Mouse (Mus musculus): ENCODE results near the gene Pnpla8.
A peak's percentile ranks its signal among the peaks of the same experiment; 100 is the strongest.
"Not testable (repeated sequence)": the region's sequence is repeated elsewhere in the genome, so short reads cannot be mapped to it uniquely, and the experiment has no call there.

The Pnpla8 gene

DNA sequence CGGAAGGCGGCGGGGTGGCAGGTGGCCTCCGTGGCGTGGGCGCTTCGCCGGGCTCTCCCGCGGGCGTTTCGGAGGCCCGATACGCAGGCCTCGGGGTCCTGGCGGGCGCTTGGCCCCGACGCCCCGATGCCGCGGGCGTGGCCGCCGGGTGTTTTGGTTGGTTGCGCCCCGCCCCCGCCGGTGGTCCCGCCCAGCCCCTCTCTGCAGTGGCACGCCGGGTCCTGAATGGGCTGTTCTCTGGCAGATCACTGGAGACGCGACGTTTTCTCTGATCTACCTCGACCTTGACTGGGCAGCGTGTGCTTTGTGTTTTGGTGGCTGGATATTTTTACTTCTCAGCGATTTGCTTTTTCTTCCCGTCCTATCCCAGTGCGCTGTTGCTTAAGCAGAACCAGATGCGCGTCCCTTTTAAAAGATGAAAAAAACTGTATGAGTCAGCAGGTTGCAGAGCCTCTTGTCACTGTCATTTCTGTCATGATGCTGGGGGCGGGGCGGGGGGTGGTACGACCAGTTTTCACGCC lies 48.2 kb downstream of the Pnpla8 start:
- DNase-seq (ENCODE audit: low spot score in 2 of 2), result peak; percentile 76 to 78

- no peak for DNase-seq (ENCODE audit: low spot score in 2 of 2)
These were observed 53.1 kb downstream of the Pnpla8 start for GRCm38 (mm10) chr12:44274125-44274835.

DNA sequence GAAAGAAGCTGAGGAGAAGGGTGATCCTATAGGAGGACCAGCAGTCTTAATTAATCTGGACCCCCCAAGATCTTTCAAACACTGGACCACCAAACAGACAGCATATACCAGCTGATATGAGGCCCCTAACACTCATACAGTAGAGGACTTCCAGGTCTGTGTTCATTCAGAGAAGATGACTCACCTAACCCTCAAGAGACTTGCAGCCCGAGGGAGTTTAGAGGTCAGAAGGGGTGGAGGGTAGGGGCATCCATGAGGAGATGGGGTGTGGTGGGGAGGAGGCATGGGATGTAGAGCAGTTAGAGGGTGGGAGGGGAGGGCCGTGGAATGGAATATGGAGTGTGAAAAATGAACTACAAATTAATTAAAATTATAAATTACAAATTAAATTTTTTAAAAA lies 59.0 kb downstream of the Pnpla8 start:
- not testable (repeated sequence) for DNase-seq (ENCODE audit: low spot score in 2 of 2)

DNA sequence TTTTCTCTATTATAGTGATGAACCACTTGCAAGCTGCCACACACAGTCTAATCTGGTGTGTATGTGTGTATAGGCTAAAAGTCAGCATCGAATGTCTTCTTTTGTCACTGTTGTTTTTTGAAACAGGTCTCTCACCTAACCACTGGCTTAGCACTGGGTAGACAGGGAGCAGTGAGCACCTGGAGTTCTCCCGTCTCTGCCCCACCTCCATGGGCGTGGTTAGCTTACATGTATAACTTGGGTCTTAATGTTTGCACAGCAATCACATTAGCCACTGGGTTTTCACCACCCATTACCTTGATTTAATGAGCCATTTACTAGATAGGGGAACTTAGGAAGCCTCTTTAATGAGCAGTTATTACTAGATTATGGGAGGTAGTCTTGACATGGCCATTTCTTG lies 60.4 kb downstream of the Pnpla8 start:
- no peak for DNase-seq (ENCODE audit: low spot score in 2 of 2)

DNA sequence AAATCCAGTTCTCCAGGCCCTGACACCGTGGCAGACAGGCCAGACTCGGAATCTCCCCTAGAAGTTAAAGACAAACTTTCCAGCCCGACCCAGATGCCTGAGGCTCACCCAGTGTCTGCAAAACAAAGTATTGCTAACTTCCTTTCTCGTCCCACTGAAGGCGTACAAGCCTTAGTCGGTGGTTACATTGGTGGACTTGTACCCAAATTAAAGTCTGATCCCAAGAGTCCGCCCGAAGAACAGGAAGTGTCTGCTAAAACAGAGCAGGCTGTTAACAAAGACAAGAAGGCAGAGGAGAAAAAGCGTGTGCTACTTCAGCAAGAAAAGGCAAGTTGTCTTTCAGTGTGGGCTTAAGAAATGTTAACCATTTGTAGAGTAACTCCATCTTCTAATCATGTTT lies 62.2 kb downstream of the Pnpla8 start:
- DNase-seq (ENCODE audit: low spot score in 2 of 2), result no peak

DNA sequence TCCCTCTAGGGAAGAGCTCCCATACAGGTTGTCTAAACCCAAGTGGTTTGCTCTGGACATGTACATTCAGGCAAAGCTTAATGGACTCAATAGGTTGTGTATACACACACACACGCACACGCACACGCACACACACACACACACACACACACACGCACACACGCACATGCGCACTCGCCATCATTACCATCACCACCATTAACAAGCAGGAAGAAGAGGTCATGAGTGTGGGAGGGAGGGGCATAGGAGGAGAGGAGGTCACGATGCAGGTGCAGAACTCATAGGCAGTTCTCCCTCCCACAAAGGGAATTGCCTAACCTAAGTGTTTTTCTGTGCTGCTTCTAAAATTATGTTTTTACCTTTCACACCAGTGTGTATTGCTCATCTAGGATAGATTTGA lies 65.8 kb downstream of the Pnpla8 start:
- no peak for DNase-seq (ENCODE audit: low spot score in 2 of 2)

GRCm38 (mm10) chr12:44292281-44292680 lies 71.1 kb downstream of the Pnpla8 start:
- no peak for DNase-seq (ENCODE audit: low spot score in 2 of 2)

DNA sequence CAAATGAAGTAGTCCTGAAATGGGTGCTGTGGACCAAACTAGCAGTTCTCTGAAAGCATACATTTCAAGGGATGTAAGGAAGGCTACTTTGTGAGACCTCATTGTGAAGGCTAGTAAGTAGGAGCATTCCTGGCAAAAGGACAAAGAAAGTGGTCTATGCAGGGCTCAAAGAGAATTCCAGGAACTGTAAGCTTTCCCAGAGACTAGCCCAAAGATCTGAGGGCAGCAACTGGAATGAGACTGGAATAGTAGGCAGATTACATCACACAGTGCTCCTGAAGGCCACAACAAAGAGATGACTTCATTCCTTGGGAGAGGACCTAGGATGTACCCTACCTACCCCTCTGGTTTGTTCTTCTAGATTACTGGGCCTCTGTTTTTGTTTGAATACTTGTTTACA lies 79.6 kb downstream of the Pnpla8 start:
- DNase-seq (ENCODE audit: low spot score in 2 of 2), result no peak

- no peak for DNase-seq (ENCODE audit: low spot score in 2 of 2)
These were observed 82.8 kb downstream of the Pnpla8 start for GRCm38 (mm10) chr12:44304012-44304411.

DNA sequence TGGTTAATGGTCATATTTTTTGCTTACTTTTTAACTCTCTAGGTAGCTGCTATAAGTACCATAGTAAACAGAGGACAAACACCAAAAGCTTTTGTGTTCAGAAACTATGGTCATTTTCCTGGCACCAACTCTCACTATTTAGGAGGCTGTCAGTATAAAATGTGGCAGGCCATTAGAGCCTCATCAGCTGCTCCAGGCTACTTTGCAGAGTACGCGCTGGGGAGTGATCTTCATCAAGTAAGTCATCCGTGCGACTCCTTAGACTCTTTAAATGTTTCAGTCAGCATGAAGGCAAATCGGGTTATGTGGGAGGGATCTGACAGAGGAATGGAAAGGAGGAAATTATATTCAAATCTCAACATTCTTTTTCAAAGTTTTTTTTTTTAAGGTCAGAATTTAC lies 83.7 kb downstream of the Pnpla8 start:
- no peak for DNase-seq (ENCODE audit: low spot score in 2 of 2)

DNA sequence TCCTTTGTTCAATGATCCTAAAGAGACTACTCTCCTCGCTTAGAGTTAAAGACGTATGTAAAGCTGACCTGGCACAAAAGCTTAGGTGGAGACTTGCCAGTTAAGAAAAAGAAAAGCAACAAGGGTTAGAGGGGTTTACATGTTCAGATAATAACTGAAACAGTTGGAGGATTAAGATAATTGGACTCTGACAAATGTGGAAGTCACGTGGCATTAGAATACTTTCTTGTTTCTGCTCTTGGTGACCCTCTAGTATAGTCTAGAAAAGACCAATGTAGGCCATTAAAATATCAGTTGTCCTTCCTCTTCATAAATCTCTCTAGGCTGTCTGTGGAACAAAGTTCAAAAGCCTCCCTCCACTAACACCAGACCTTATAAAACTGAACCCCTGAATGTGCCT lies 87.1 kb downstream of the Pnpla8 start:
- no peak for DNase-seq (ENCODE audit: low spot score in 2 of 2)

GRCm38 (mm10) chr12:44315212-44315611 lies 94.0 kb downstream of the Pnpla8 start:
- no peak for DNase-seq (ENCODE audit: low spot score in 2 of 2)

- DNase-seq (ENCODE audit: low spot score in 2 of 2), result no peak
These were observed 103.9 kb downstream of the Pnpla8 start for GRCm38 (mm10) chr12:44325091-44325490.

DNA sequence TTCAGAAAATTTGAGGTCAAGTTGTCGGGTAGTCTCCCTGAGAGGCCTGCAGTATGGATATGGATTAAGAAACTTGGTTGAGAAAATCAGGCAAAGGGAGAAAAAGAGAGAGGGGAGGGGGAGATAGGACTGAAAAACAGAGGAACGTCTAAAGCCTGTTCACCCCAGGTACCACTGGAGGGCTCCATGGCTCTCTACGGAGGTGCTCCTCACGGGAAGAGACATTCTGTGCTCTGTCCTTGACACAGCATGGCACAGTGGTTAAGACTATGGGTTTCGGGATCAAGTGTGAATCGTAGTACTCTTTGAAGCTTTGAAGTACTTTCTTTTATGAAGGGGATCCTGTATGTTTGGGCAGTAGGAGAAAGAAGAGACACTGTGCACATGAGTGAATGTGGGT lies 106.3 kb downstream of the Pnpla8 start:
- DNase-seq (ENCODE audit: low spot score in 2 of 2), result no peak

DNA sequence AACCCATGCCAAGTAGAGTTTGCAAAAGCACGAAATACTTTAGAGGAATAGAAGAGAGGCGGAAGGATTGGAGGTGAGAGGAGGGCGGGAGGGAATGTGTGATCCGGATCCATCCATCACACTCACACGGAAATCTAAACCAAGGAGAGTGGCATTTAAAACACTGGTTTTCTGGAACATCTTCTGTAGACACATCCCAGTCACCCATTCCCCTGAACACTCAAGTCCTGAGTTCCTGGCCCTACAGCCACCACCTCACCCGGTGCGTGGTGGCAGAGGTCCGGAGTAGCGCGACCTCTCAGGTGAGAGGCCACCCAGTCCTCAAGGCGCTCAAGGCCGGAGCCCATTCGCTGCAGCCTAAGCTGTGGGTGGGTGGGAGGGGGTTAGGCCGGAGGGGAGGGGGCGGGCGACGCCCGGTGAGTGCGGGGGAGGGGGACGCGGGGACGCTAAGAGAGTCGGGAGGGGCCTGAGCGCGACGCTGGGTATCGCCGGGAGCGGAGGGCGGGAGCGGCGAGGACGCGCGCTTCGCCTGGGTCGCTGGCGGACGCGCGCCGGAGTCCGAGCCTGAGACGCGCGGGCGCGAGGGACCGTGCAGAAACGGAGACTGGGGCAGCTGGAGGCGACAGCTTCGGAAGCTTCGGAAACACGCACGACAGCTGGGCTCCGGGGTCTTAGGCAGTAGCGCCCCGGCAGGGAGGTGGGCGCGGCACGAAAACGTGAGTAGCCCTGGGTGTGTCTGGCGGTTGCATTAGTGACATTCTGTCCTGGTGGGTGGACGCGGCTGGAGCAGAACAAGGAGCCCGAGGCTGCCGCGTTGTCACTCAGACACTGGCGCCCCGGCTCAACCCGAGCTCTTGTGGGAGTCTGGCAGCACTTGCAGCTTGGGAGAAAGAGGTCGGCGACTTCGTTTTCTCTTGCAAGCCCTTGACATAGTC lies 107.5 kb downstream of the Pnpla8 start, which contains the start of gene Nrcam:
TSS of gene Nrcam (plus strand) at position 505 of the 935 bp plus-strand sequence.
- peak in 1 of 2 experiments; percentile 60 for DNase-seq (ENCODE audit: low spot score in 2 of 2)

DNA sequence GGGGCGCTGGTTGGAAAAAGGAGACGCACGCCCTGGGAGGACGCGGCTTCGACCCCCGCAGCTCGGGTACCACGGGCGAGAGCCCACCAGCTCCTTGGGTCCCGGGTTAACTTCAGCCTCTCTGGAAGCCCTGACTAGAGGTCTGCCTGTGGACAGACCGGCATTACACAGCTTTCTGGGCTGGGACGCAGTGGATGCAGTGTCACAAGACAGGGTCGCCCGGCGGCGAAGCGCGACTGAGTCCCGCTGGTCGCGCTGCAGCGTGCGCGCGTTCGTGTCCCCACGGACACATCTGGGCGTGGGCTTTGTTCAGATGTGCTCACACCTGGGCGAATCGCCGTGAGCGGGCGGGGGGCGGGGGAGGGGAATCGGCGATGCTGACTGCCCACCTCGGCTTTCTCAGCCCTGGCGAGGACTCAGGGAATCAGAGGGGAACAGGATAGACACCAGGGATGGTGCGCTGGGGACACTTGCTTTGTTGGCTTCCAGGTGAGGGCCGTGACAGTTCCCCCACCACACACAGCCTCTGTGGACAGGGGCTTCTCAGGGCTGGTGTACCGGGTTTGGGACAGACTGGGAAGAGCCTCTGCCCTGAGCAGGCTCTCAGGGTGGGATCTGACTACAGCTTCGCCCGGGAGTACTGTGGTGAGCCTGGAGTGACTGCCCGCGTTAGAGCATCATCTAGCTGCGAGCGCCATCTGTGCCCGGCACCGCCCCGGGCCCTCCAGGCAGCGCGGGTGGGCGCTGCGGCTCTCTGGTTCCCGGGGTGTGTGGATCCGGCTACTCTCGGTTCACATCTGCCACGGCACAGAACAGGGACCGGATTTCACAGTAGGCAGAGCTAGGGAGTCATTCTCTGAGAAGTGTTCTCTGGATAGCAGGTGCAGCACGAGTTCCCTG lies 108.4 kb downstream of the Pnpla8 start:
- DNase-seq (ENCODE audit: low spot score in 2 of 2), result no peak

- no peak for DNase-seq (ENCODE audit: low spot score in 2 of 2)
These were observed 109.1 kb downstream of the Pnpla8 start for GRCm38 (mm10) chr12:44330216-44330719.

DNA sequence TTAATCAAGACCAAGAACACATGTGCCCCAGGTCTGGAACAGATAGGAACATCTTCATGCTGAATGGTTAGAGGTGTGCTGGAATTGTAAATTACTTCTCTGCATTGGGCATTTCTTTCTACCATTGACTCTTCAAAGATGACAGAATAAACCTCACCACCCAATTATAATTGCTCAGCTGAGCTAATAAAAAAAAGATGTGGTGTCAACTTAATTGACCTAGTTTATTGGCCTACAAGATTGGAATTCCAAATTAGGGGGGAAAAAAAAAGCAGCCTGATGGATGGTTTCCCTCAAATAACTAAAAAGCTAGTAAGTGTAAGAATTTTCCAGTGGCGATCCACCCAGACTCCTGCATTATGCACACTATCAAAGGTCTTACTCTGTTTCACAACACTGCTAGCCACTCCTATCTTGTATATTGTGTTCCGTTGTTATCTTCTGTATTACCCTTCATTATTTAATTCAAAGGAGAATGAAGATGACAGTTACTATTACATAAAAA lies 116.0 kb downstream of the Pnpla8 start:
- no peak for DNase-seq (ENCODE audit: low spot score in 2 of 2)

- no peak for DNase-seq (ENCODE audit: low spot score in 2 of 2)
These were observed 117.0 kb downstream of the Pnpla8 start for GRCm38 (mm10) chr12:44338195-44338622.

DNA sequence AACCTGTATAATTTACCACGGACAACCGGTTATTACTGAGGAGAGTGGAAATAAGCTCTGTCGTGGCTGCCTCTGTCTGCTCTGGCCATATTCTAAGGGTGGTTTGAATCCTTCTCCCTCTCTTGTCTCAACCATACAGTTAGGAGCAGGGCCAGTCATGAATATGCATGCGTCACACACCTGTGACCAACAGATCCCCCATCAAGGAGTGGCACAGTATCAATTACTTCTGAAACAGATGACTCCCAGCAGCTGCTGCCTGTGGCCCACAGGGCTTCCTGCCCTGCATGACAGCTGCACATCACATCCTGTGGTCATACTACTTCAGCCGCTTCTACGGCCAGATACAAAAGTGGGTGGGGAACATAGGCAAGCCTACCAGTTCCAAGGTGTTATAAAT lies 122.9 kb downstream of the Pnpla8 start:
- DNase-seq (ENCODE audit: low spot score in 2 of 2), result no peak

DNA sequence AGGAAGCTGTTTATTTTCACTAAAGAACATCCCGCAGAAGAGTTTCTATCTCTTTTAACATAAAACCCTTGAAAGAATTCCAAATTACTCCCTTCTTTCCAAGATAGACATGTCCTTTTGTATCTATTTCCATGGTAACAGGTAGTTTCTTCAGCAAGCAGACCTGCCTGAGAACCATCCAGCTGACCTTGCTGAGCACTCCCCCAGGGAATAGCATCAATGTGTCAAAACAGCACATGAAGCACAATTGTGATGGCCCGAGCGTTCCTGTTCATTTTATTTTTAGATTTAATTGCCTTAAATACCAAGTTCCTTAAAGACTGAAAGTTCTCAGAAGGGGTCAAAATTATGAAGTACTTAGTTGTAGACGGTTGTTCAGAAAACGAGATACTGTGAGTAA lies 124.1 kb downstream of the Pnpla8 start:
- DNase-seq (ENCODE audit: low spot score in 2 of 2), result no peak
